Mouse (Mus musculus) left cerebral cortex, postnatal 4 days (tissue): Measurements from ENCODE around the gene Nkrf. TPM values are rescaled to one million over a fixed set of nuclear protein-coding genes. Genes with fewer than 3 reads are reported as not detected.

Experiments
- DNase-seq: peaks from one replicate; pipeline ENCODE4 v3.0.0-alpha.2; 2022
- intact Hi-C: fragments of 180-260 bp; cut with DNase I; formaldehyde crosslinking; loops from one replicate; pipeline ENCODE4 v1.15.1; 2025
- total RNA-seq, 2 experiments: library from RNA; stranded (reverse); gene quantifications; 2 replicates each; pipeline ENCODE4 v1.2.3; 2021

Gene Nkrf
- total RNA-seq, 2 experiments from 2014 or later = 26.0 to 26.7 TPM

DNA sequence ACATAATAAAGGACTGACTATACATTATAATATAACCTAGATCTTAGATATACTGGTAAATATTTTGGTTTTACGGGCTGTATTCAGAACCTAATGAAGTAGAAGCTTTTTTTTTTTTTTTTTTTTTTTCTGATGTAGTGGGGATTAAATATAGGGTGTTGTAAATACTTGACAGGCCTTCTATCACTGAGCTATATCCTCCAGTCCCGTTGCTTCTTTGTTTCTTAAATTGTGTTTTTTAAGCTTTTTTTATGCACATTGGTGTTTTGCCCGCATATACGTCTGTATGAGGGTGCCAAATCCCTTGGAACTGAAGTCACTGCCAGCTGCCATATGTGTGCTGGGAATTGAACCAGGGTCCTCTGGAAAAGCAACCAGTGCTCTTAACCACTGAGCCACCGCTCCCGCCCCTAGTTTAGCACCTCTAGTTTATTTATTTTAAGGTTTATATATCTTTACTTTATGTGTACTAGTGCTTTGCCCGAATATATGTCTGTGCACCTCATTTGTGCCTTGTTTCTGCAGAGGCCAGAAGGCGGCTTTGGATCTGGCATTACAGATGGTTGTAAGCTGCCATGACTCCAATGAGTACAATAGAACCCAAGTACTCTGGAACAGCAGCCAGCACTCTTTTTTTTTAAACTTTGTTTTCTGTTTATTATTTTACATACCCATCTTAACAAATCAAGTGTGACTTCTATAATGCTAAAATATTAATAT lies 37.9 kb downstream of the Nkrf start:
- intact Hi-C loops = no loop called here
- DNase-seq = no peak

DNA sequence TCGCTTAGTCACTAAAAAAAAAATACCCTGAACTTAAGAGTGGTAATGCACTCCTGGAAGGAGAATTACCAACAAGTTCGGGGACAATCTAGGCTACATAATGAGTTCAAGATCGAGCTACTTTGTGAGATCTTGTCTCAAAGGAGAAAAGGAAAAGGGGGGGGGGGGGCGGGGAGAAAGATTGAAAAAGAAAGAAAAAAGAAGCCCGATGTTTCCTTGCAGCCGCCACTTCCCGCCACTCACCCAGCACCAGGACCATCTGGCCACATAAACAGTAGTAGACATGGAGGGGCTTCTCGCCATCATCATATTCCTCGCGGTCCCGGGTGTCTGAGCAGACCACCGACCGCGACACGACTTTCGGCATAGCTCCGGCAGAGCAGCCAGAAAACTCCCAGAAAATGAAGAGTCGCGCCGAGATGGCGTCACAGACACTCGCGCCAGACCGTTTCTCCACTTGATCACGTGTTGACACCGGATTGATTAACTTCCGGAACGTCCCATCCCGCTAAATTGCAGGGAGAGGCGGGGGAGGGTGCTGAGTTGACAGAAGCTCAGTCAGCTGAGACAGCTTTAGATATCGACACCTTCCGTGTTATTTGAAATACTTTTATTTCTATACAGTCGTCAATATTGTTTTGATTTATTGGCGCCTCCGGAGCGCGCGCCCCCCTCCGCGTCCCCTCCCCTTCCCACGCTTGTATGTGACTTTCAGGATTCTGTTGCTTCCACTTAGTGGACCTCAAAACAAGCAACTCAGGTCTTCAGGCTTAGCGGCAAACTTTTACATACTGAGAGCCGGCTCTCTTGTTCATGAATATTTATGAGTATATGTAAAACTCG lies 38.7 kb downstream of the Nkrf start:
- intact Hi-C loops = no loop called here
- peak; percentile 80 for DNase-seq

GRCm38 (mm10) chrX:36852631-36853030 lies 50.1 kb downstream of the Nkrf start:
- intact Hi-C loops = no loop called here
- no peak for DNase-seq

- no peak for DNase-seq
- intact Hi-C loops = no loop called here
Observed at GRCm38 (mm10) chrX:36847152-36847551, 55.5 kb downstream of the Nkrf start.

DNA sequence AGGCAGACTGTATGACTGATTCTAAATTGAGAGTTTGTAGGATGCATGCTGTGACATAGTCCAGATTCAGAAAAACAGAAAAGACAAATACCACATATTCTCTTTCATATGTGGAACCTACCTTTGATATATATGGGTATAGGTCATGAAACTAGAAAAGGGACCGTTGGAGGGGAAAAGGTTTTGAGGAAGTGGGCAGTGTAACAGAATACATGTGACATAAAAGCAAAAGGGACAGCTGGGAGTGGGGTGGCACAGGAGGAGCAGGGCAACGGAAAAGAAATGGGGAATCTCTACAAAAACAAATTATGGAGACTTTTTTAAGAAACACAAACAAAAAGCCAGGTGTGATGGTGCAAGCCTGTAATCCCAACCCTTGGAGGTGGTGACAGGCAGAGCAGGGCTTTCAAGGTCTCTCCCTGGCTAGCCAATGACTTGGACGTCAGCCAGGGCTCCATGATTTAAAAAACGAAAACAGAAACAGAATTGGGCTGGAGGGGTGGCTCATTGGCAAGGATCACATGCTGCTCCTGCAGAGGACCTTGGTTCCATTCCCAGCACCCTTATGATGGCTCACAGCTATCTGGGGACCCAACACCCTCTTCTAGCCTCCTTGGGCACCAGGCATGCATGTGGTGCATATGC lies 59.2 kb downstream of the Nkrf start:
- intact Hi-C loops = no loop called here
- DNase-seq = no peak

DNA sequence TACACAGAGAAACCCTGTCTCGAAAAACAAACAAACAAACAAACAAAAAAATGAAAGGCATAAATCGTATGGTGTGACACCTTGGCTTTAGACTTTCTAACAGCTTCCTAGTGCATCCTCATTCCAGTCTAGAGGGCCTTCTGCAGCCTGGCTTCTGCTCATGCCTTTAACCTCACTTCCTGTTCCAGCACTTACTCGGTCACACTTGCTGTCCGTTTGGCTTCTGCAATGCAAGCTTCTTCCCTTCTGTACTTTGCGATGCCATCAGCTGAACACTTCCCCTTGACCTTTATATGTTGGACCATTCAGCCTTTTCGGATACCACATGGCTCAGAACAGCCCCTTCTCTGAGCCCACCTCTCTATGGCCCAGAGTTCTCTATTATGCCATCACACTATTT lies 61.0 kb downstream of the Nkrf start:
- intact Hi-C loops = no loop called here
- DNase-seq = no peak

GRCm38 (mm10) chrX:36839391-36839790 lies 63.3 kb downstream of the Nkrf start:
- intact Hi-C loops = no loop called here
- peak; percentile 63 for DNase-seq

Other genes with a start within 250 kb of the Nkrf start
- not detected for gene Slc25a43, start 159.2 kb downstream of the Nkrf start, total RNA-seq
- 100 to 1,000 TPM; 265 to 267 TPM for gene Slc25a5, start 107.2 kb downstream of the Nkrf start, total RNA-seq
- gene Ube2a, start 29.0 kb downstream of the Nkrf start, total RNA-seq = 10 to 100 TPM; 57.2 to 60.3 TPM
- 10 to 100 TPM; 25.6 to 26.5 TPM for gene C330007P06Rik, start 28.8 kb downstream of the Nkrf start, total RNA-seq
- 10 to 100 TPM; 91.6 to 96.5 TPM for gene Sept6, start 88.9 kb upstream of the Nkrf start, total RNA-seq
- gene Sowahd, start 145.9 kb upstream of the Nkrf start, total RNA-seq = not detected
- gene Rpl39, start 182.5 kb upstream of the Nkrf start, total RNA-seq = 100 to 1,000 TPM; 500 to 550 TPM
- gene Upf3b, start 207.4 kb upstream of the Nkrf start, total RNA-seq = 10 to 100 TPM; 23.2 to 27.6 TPM
- gene Nkap, start 223.9 kb upstream of the Nkrf start, total RNA-seq = 10 to 100 TPM; 19.8 to 25.8 TPM